Mouse (Mus musculus) kidney, adult 2 months (tissue): ENCODE data around the gene Pik3ap1. TPM values are rescaled to one million over a fixed set of nuclear protein-coding genes. Genes with fewer than 3 reads are reported as not detected.

Experiments
- DNase-seq: peaks from one replicate; pipeline ENCODE4 v3.0.0; 2021
- H3K27ac ChIP-seq: fragments of 200-500 bp; 2 replicates; pipeline ENCODE4 v1.5.1; 2012; ENCODE audit warnings: low read depth, low read length, control low read depth, inconsistent platforms; ENCODE audit not compliant: insufficient read depth
- H3K27me3 ChIP-seq: fragments of 200-500 bp; replicated peaks from 2 replicates; pipeline ENCODE4 v1.6.1; 2012; ENCODE audit warnings: mild to moderate bottlenecking, moderate library complexity, low read length, inconsistent platforms; ENCODE audit not compliant: control insufficient read depth, insufficient read depth
- H3K36me3 ChIP-seq: fragments of 200-500 bp; 2 replicates; pipeline ENCODE4 v1.6.1; 2012; ENCODE audit warnings: mild to moderate bottlenecking, moderate library complexity, low read length, inconsistent platforms; ENCODE audit not compliant: control insufficient read depth, insufficient read depth
- H3K4me1 ChIP-seq: fragments of 200-500 bp; 2 replicates; pipeline ENCODE4 v1.6.1; 2011; ENCODE audit warnings: low read length; ENCODE audit not compliant: control insufficient read depth, insufficient read depth
- H3K4me3 ChIP-seq: fragments of 200-500 bp; 2 replicates; pipeline ENCODE4 v1.5.1; 2011; ENCODE audit warnings: mild to moderate bottlenecking, low read depth, low read length, control low read depth; ENCODE audit not compliant: insufficient read depth
- CTCF ChIP-seq: fragments of 200-500 bp; conservative IDR thresholded peaks from 2 replicates; pipeline ENCODE4 v1.5.1; 2011; ENCODE audit warnings: low read depth, mild to moderate bottlenecking, control low read depth, low read length, moderate library complexity, mixed read lengths; ENCODE audit not compliant: insufficient read depth, insufficient read length
- POLR2A ChIP-seq: fragments of 200-500 bp; IDR thresholded peaks from one replicate; pipeline ENCODE4 v1.6.1; 2011; ENCODE audit warnings: low read depth, low read length, control low read depth
- WGBS: fragments of 180-500 bp; shearing (Covaris S2); methylation state at CpG from one replicate; pipeline ENCODE4 v1.1.7; 2018; 5-methylcytosine and 5-hydroxymethylcytosine counted together
- polyA plus RNA-seq: library from polyadenylated mRNA; depleted of rRNA; stranded (reverse); fragments of >200 nt; gene quantifications from 2 replicates; pipeline ENCODE4 v1.2.3, GENCODE M21; 2012

Pik3ap1 gene
- polyA plus RNA-seq, 1 experiment, result 2.9 TPM

GRCm38 (mm10) chr19:41354287-41354951 lies 30.5 kb downstream of the Pik3ap1 start:
- DNase-seq, result no peak
- Histone ChIP-seq H3K4me1 (no peaks in the 10 kb centered on the region), H3K27ac (no peak overlapping the region), H3K4me3 (no peak overlapping the region), H3K36me3 (no peaks in the 10 kb centered on the region), H3K27me3 (no peaks in the 10 kb centered on the region)
- WGBS, result 84% methylated on average over 17 of the region's 17 CpGs
- TF ChIP-seq POLR2A, result no peak
- no peak for TF ChIP-seq CTCF

- Histone ChIP-seq H3K27me3 (no peaks in the 10 kb centered on the region), H3K27ac (no peak overlapping the region), H3K36me3 (no peaks in the 10 kb centered on the region), H3K4me1 (no peaks in the 10 kb centered on the region), H3K4me3 (no peak overlapping the region)
- DNase-seq, result no peak
- 95% methylated on average over 3 of the region's 3 CpGs for WGBS
- no peak for TF ChIP-seq POLR2A
- no peak for TF ChIP-seq CTCF
Observed at GRCm38 (mm10) chr19:41349624-41350023, 35.3 kb downstream of the Pik3ap1 start.

- 89% methylated on average over 3 of the region's 3 CpGs for WGBS
- H3K27ac ChIP-seq, result no peak overlapping the region
- no peaks in the 10 kb centered on the region for H3K36me3 ChIP-seq
- H3K4me3 ChIP-seq, result no peak overlapping the region
- H3K4me1 ChIP-seq, result no peaks in the 10 kb centered on the region
- H3K27me3 ChIP-seq, result no peaks in the 10 kb centered on the region
- TF ChIP-seq POLR2A (no peak), CTCF (no peak)
- no peak for DNase-seq
Observed at GRCm38 (mm10) chr19:41348161-41348560, 36.7 kb downstream of the Pik3ap1 start.

- Histone ChIP-seq H3K27ac (no peak overlapping the region), H3K36me3 (no peaks in the 10 kb centered on the region), H3K27me3 (no peaks in the 10 kb centered on the region), H3K4me3 (no peak overlapping the region), H3K4me1 (no peaks in the 10 kb centered on the region)
- DNase-seq, result no peak
- TF ChIP-seq CTCF (no peak), POLR2A (no peak)
- WGBS, result 54% methylated on average over 4 of the region's 4 CpGs
Observed at GRCm38 (mm10) chr19:41347326-41347725, 37.6 kb downstream of the Pik3ap1 start.

- peak; percentile 16 for DNase-seq
- H3K27ac ChIP-seq, result no peak overlapping the region
- TF ChIP-seq CTCF (no peak), POLR2A (no peak)
- H3K4me1 ChIP-seq, result no peaks in the 10 kb centered on the region
- H3K4me3 ChIP-seq, result no peak overlapping the region
- 63% methylated on average over 11 of the region's 11 CpGs for WGBS
- H3K27me3 ChIP-seq, result no peaks in the 10 kb centered on the region
- no peaks in the 10 kb centered on the region for H3K36me3 ChIP-seq
Observed at GRCm38 (mm10) chr19:41346099-41346850, 38.6 kb downstream of the Pik3ap1 start.

GRCm38 (mm10) chr19:41345028-41345741 lies 39.7 kb downstream of the Pik3ap1 start:
- Histone ChIP-seq H3K27ac (peak overlapping the region; percentile 56), H3K4me3 (no peak overlapping the region), H3K36me3 (no peaks in the 10 kb centered on the region), H3K4me1 (no peaks in the 10 kb centered on the region), H3K27me3 (no peaks in the 10 kb centered on the region)
- TF ChIP-seq CTCF (no peak), POLR2A (no peak)
- WGBS, result 58% methylated on average over 11 of the region's 11 CpGs
- peak; percentile 62 for DNase-seq

GRCm38 (mm10) chr19:41344666-41345027 lies 40.3 kb downstream of the Pik3ap1 start:
- 87% methylated on average over 8 of the region's 8 CpGs for WGBS
- no peak overlapping the region for H3K4me3 ChIP-seq
- DNase-seq, result no peak
- no peaks in the 10 kb centered on the region for H3K4me1 ChIP-seq
- TF ChIP-seq CTCF (no peak), POLR2A (no peak)
- no peaks in the 10 kb centered on the region for H3K27me3 ChIP-seq
- no peaks in the 10 kb centered on the region for H3K36me3 ChIP-seq
- H3K27ac ChIP-seq, result no peak overlapping the region
